Mouse (Mus musculus): Measurements from ENCODE around the gene P2rx7. TPM values are rescaled to one million over a fixed set of nuclear protein-coding genes. Genes with fewer than 3 reads are reported as not detected.
A peak's percentile ranks its signal among the peaks of the same experiment; 100 is the strongest.

The P2rx7 gene
- polyA plus RNA-seq (2015; fragmentation: Nextera tagmentation; extraction: Ambion mirVana): 1.8 and 2.5 TPM in 2 replicates

GRCm38 (mm10) chr5:122643701-122644100 is at the start of gene P2rx7:
Gene P2rx7 (plus strand): TSS chr5:122643911.
- Histone ChIP-seq H3K4me3 (ENCODE audit: low read depth, low read length) (no peak within 1 kb of the TSS), H3K4me2 (ENCODE audit: low read length) (peak within 1 kb of the TSS; percentile 21), H3K4me1 (ENCODE audit: control insufficient read depth, insufficient read depth, low read length) (no peaks in the 10 kb centered on the region), H3K36me3 (ENCODE audit: control insufficient read depth, insufficient read depth, low read length) (no peaks in the 10 kb centered on the region), H3K27me3 (ENCODE audit: control insufficient read depth, insufficient read depth, low read depth, low read length) (no peaks in the 10 kb centered on the region), H3K9me3 (replicated peaks; ENCODE audit: control insufficient read depth, low read length, poor library complexity, severe bottlenecking) (no peaks in the 10 kb centered on the region), H3K27ac (ENCODE audit: low read length) (peak within 1 kb of the TSS; percentile 12), H3K9ac (ENCODE audit: low read depth, low read length) (no peak within 1 kb of the TSS)
- 62% methylated on average over 12 of the region's 12 CpGs for WGBS
- ATAC-seq: no peak

- Histone ChIP-seq H3K4me1 (ENCODE audit: control insufficient read depth, insufficient read depth, low read length) (no peaks in the 10 kb centered on the region), H3K9me3 (replicated peaks; ENCODE audit: control insufficient read depth, low read length, poor library complexity, severe bottlenecking) (no peaks in the 10 kb centered on the region), H3K27me3 (ENCODE audit: control insufficient read depth, insufficient read depth, low read depth, low read length) (no peaks in the 10 kb centered on the region), H3K27ac (ENCODE audit: low read length) (no peak overlapping the region), H3K36me3 (ENCODE audit: control insufficient read depth, insufficient read depth, low read length) (peaks cover 37% of the 10 kb centered on the region), H3K4me3 (ENCODE audit: low read depth, low read length) (no peak overlapping the region), H3K9ac (ENCODE audit: low read depth, low read length) (no peak overlapping the region), H3K4me2 (ENCODE audit: low read length) (no peak overlapping the region)
- ATAC-seq: no peak
- 91% methylated on average over 4 of the region's 4 CpGs for WGBS
Observed at GRCm38 (mm10) chr5:122595470-122595869, 48.2 kb upstream of the P2rx7 start.

GRCm38 (mm10) chr5:122602233-122602632 is 41.5 kb upstream of the P2rx7 start:
- ATAC-seq: no peak
- 83% methylated on average over 11 of the region's 11 CpGs for WGBS
- no peak overlapping the region for H3K27ac ChIP-seq (ENCODE audit: low read length)

GRCm38 (mm10) chr5:122604894-122605293 is 38.8 kb upstream of the P2rx7 start:
- Histone ChIP-seq H3K27me3 (ENCODE audit: control insufficient read depth, insufficient read depth, low read depth, low read length) (no peaks in the 10 kb centered on the region), H3K9ac (ENCODE audit: low read depth, low read length) (no peak overlapping the region), H3K36me3 (ENCODE audit: control insufficient read depth, insufficient read depth, low read length) (peaks cover 27% of the 10 kb centered on the region), H3K27ac (ENCODE audit: low read length) (no peak overlapping the region), H3K9me3 (replicated peaks; ENCODE audit: control insufficient read depth, low read length, poor library complexity, severe bottlenecking) (no peaks in the 10 kb centered on the region), H3K4me2 (ENCODE audit: low read length) (no peak overlapping the region), H3K4me1 (ENCODE audit: control insufficient read depth, insufficient read depth, low read length) (no peaks in the 10 kb centered on the region), H3K4me3 (ENCODE audit: low read depth, low read length) (no peak overlapping the region)
- WGBS: 61% methylated on average over 2 of the region's 2 CpGs
- ATAC-seq: no peak

More at GRCm38 (mm10) chr5:122602233-122602632, 41.5 kb upstream of the P2rx7 start:
- H3K4me2 ChIP-seq (ENCODE audit: low read length): no peak overlapping the region
- no peaks in the 10 kb centered on the region for H3K9me3 ChIP-seq (replicated peaks; ENCODE audit: control insufficient read depth, low read length, poor library complexity, severe bottlenecking)
- no peak overlapping the region for H3K9ac ChIP-seq (ENCODE audit: low read depth, low read length)
- no peaks in the 10 kb centered on the region for H3K27me3 ChIP-seq (ENCODE audit: control insufficient read depth, insufficient read depth, low read depth, low read length)
- no peak overlapping the region for H3K4me3 ChIP-seq (ENCODE audit: low read depth, low read length)
- H3K4me1 ChIP-seq (ENCODE audit: control insufficient read depth, insufficient read depth, low read length): no peaks in the 10 kb centered on the region
- H3K36me3 ChIP-seq (ENCODE audit: control insufficient read depth, insufficient read depth, low read length): peaks cover 30% of the 10 kb centered on the region

GRCm38 (mm10) chr5:122611651-122612050 is 32.1 kb upstream of the P2rx7 start:
- Histone ChIP-seq H3K27ac (ENCODE audit: low read length) (no peak overlapping the region), H3K27me3 (ENCODE audit: control insufficient read depth, insufficient read depth, low read depth, low read length) (no peaks in the 10 kb centered on the region), H3K4me3 (ENCODE audit: low read depth, low read length) (no peak overlapping the region), H3K4me1 (ENCODE audit: control insufficient read depth, insufficient read depth, low read length) (peaks cover 12% of the 10 kb centered on the region), H3K4me2 (ENCODE audit: low read length) (no peak overlapping the region), H3K36me3 (ENCODE audit: control insufficient read depth, insufficient read depth, low read length) (peaks cover 11% of the 10 kb centered on the region), H3K9ac (ENCODE audit: low read depth, low read length) (no peak overlapping the region), H3K9me3 (replicated peaks; ENCODE audit: control insufficient read depth, low read length, poor library complexity, severe bottlenecking) (no peaks in the 10 kb centered on the region)
- no peak for ATAC-seq
- 70% methylated on average over 5 of the region's 5 CpGs for WGBS

- Histone ChIP-seq H3K4me3 (ENCODE audit: low read depth, low read length) (peak within 1 kb of the TSS; percentile 92), H3K27ac (ENCODE audit: low read length) (peak within 1 kb of the TSS; percentile 94), H3K27me3 (ENCODE audit: control insufficient read depth, insufficient read depth, low read depth, low read length) (no peaks in the 10 kb centered on the region), H3K4me1 (ENCODE audit: control insufficient read depth, insufficient read depth, low read length) (peaks cover 12% of the 10 kb centered on the region), H3K36me3 (ENCODE audit: control insufficient read depth, insufficient read depth, low read length) (peaks cover 8% of the 10 kb centered on the region), H3K9ac (ENCODE audit: low read depth, low read length) (peak within 1 kb of the TSS; percentile 97), H3K4me2 (ENCODE audit: low read length) (peak within 1 kb of the TSS; percentile 82), H3K9me3 (replicated peaks; ENCODE audit: control insufficient read depth, low read length, poor library complexity, severe bottlenecking) (no peaks in the 10 kb centered on the region)
- WGBS: 1% methylated on average over 64 of the region's 67 CpGs
- ATAC-seq: peak; percentile 93
Observed at GRCm38 (mm10) chr5:122613908-122614732, 29.6 kb upstream of the P2rx7 start, which contains the start of gene Ift81. Gene Ift81 (minus strand): TSS chr5:122614518.

- H3K9me3 ChIP-seq (replicated peaks; ENCODE audit: control insufficient read depth, low read length, poor library complexity, severe bottlenecking): no peaks in the 10 kb centered on the region
- no peak for ATAC-seq
- H3K27ac ChIP-seq (ENCODE audit: low read length): no peak overlapping the region
- H3K9ac ChIP-seq (ENCODE audit: low read depth, low read length): no peak overlapping the region
- no peaks in the 10 kb centered on the region for H3K27me3 ChIP-seq (ENCODE audit: control insufficient read depth, insufficient read depth, low read depth, low read length)
- no peaks in the 10 kb centered on the region for H3K36me3 ChIP-seq (ENCODE audit: control insufficient read depth, insufficient read depth, low read length)
- no peak overlapping the region for H3K4me2 ChIP-seq (ENCODE audit: low read length)
- peaks cover 9% of the 10 kb centered on the region for H3K4me1 ChIP-seq (ENCODE audit: control insufficient read depth, insufficient read depth, low read length)
- no peak overlapping the region for H3K4me3 ChIP-seq (ENCODE audit: low read depth, low read length)
- WGBS: 80% methylated on average over 5 of the region's 5 CpGs
Observed at GRCm38 (mm10) chr5:122617718-122618117, 26.0 kb upstream of the P2rx7 start.

- Histone ChIP-seq H3K36me3 (ENCODE audit: control insufficient read depth, insufficient read depth, low read length) (no peaks in the 10 kb centered on the region), H3K9me3 (replicated peaks; ENCODE audit: control insufficient read depth, low read length, poor library complexity, severe bottlenecking) (no peaks in the 10 kb centered on the region), H3K9ac (ENCODE audit: low read depth, low read length) (no peak overlapping the region), H3K4me2 (ENCODE audit: low read length) (no peak overlapping the region), H3K4me3 (ENCODE audit: low read depth, low read length) (no peak overlapping the region), H3K27ac (ENCODE audit: low read length) (no peak overlapping the region), H3K27me3 (ENCODE audit: control insufficient read depth, insufficient read depth, low read depth, low read length) (no peaks in the 10 kb centered on the region), H3K4me1 (ENCODE audit: control insufficient read depth, insufficient read depth, low read length) (0 out of 2 replicates have a peak, but pooled peaks cover 2% of the 10 kb centered on the region)
- 88% methylated on average over 9 of the region's 9 CpGs for WGBS
- no peak for ATAC-seq
Observed at GRCm38 (mm10) chr5:122619686-122620296, 23.9 kb upstream of the P2rx7 start.

- ATAC-seq: no peak
- 25% methylated on average over 7 of the region's 7 CpGs for WGBS
- H3K9ac ChIP-seq (ENCODE audit: low read depth, low read length): no peak overlapping the region
Observed at GRCm38 (mm10) chr5:122621376-122621886, 22.3 kb upstream of the P2rx7 start.

More at GRCm38 (mm10) chr5:122621376-122621886, 22.3 kb upstream of the P2rx7 start:
- Histone ChIP-seq H3K36me3 (ENCODE audit: control insufficient read depth, insufficient read depth, low read length) (no peaks in the 10 kb centered on the region), H3K27ac (ENCODE audit: low read length) (no peak overlapping the region), H3K4me2 (ENCODE audit: low read length) (no peak overlapping the region), H3K9me3 (replicated peaks; ENCODE audit: control insufficient read depth, low read length, poor library complexity, severe bottlenecking) (no peaks in the 10 kb centered on the region), H3K4me3 (ENCODE audit: low read depth, low read length) (no peak overlapping the region), H3K4me1 (ENCODE audit: control insufficient read depth, insufficient read depth, low read length) (0 out of 2 replicates have a peak, but pooled peaks cover 2% of the 10 kb centered on the region), H3K27me3 (ENCODE audit: control insufficient read depth, insufficient read depth, low read depth, low read length) (no peaks in the 10 kb centered on the region)

Data from midbrain, embryonic 16.5 days (tissue).